Mouse (Mus musculus): ENCODE data around the gene Ecel1. TPM values are rescaled to one million over a fixed set of nuclear protein-coding genes. Genes with fewer than 3 reads are reported as not detected.

Ecel1 gene
- polyA plus RNA-seq, 1 experiment from 2014 or later, result 0.17 TPM

- ATAC-seq, result no peak
- TF ChIP-seq EP300 (IDR thresholded peaks at IDR 0.05) (no peak), CTCF (IDR thresholded peaks at IDR 0.05) (no peak)
Measured at GRCm38 (mm10) chr1:87114784-87115183, 41.5 kb downstream of the Ecel1 start.

GRCm38 (mm10) chr1:87111719-87112354 lies 44.5 kb downstream of the Ecel1 start:
- H3K9ac ChIP-seq (replicated peaks; ENCODE audit: low read depth), result no peak overlapping the region

More at GRCm38 (mm10) chr1:87114784-87115183, 41.5 kb downstream of the Ecel1 start:
- Histone ChIP-seq H3K27me3 (replicated peaks; ENCODE audit: insufficient read depth, low read length) (no peaks in the 10 kb centered on the region), H3K9me3 (ENCODE audit: low read length) (no peaks in the 10 kb centered on the region), H3K9ac (replicated peaks; ENCODE audit: low read depth) (no peak overlapping the region), H3K27ac (ENCODE audit: low read length) (no peak overlapping the region), H3K36me3 (ENCODE audit: insufficient read depth, low read length) (no peaks in the 10 kb centered on the region), H3K4me2 (replicated peaks; ENCODE audit: low read depth, low read length) (no peak overlapping the region), H3K4me3 (ENCODE audit: low read depth, low read length) (no peak overlapping the region), H3K4me1 (ENCODE audit: insufficient read depth, low read depth, low read length) (no peaks in the 10 kb centered on the region)
- no peak for DNase-seq (ENCODE audit: low spot score)
- WGBS, result 72% methylated on average over 1 of the region's 1 CpGs

GRCm38 (mm10) chr1:87108564-87108963 lies 47.8 kb downstream of the Ecel1 start:
- Histone ChIP-seq H3K9me3 (ENCODE audit: low read length) (no peaks in the 10 kb centered on the region), H3K27ac (ENCODE audit: low read length) (no peak overlapping the region), H3K27me3 (replicated peaks; ENCODE audit: insufficient read depth, low read length) (no peaks in the 10 kb centered on the region), H3K4me2 (replicated peaks; ENCODE audit: low read depth, low read length) (no peak overlapping the region), H3K36me3 (ENCODE audit: insufficient read depth, low read length) (no peaks in the 10 kb centered on the region), H3K9ac (replicated peaks; ENCODE audit: low read depth) (no peak overlapping the region), H3K4me3 (ENCODE audit: low read depth, low read length) (no peak overlapping the region), H3K4me1 (ENCODE audit: insufficient read depth, low read depth, low read length) (no peaks in the 10 kb centered on the region)
- no peak for ATAC-seq
- WGBS, result 77% methylated on average over 4 of the region's 4 CpGs
- DNase-seq (ENCODE audit: low spot score), result no peak
- TF ChIP-seq CTCF (IDR thresholded peaks at IDR 0.05) (no peak), EP300 (IDR thresholded peaks at IDR 0.05) (no peak)

More at GRCm38 (mm10) chr1:87111719-87112354, 44.5 kb downstream of the Ecel1 start:
- no peak for TF ChIP-seq EP300 (IDR thresholded peaks at IDR 0.05)
- peak; percentile 57 for TF ChIP-seq CTCF (IDR thresholded peaks at IDR 0.05)
- Histone ChIP-seq H3K9me3 (ENCODE audit: low read length) (no peaks in the 10 kb centered on the region), H3K4me1 (ENCODE audit: insufficient read depth, low read depth, low read length) (no peaks in the 10 kb centered on the region), H3K36me3 (ENCODE audit: insufficient read depth, low read length) (no peaks in the 10 kb centered on the region), H3K4me2 (replicated peaks; ENCODE audit: low read depth, low read length) (no peak overlapping the region), H3K27ac (ENCODE audit: low read length) (no peak overlapping the region), H3K27me3 (replicated peaks; ENCODE audit: insufficient read depth, low read length) (no peaks in the 10 kb centered on the region), H3K4me3 (ENCODE audit: low read depth, low read length) (no peak overlapping the region)
- DNase-seq (ENCODE audit: low spot score) (peak; percentile 7), ATAC-seq (no peak)
- 34% methylated on average over 9 of the region's 9 CpGs for WGBS

GRCm38 (mm10) chr1:87106536-87106935 lies 49.8 kb downstream of the Ecel1 start:
- no peaks in the 10 kb centered on the region for H3K4me1 ChIP-seq (ENCODE audit: insufficient read depth, low read depth, low read length)
- DNase-seq (ENCODE audit: low spot score) (peak; percentile 33), ATAC-seq (no peak)
- H3K4me3 ChIP-seq (ENCODE audit: low read depth, low read length), result no peak overlapping the region
- no peaks in the 10 kb centered on the region for H3K36me3 ChIP-seq (ENCODE audit: insufficient read depth, low read length)
- H3K9ac ChIP-seq (replicated peaks; ENCODE audit: low read depth), result no peak overlapping the region
- H3K27me3 ChIP-seq (replicated peaks; ENCODE audit: insufficient read depth, low read length), result no peaks in the 10 kb centered on the region
- no peak overlapping the region for H3K27ac ChIP-seq (ENCODE audit: low read length)
- TF ChIP-seq EP300 (IDR thresholded peaks at IDR 0.05) (no peak), CTCF (IDR thresholded peaks at IDR 0.05) (no peak)
- no peak overlapping the region for H3K4me2 ChIP-seq (replicated peaks; ENCODE audit: low read depth, low read length)
- H3K9me3 ChIP-seq (ENCODE audit: low read length), result no peaks in the 10 kb centered on the region
- WGBS, result 66% methylated on average over 8 of the region's 8 CpGs

GRCm38 (mm10) chr1:87103936-87104335 lies 52.4 kb downstream of the Ecel1 start:
- ATAC-seq, result no peak
- no peaks in the 10 kb centered on the region for H3K4me1 ChIP-seq (ENCODE audit: insufficient read depth, low read depth, low read length)
- TF ChIP-seq CTCF (IDR thresholded peaks at IDR 0.05), result no peak
- TF ChIP-seq EP300 (IDR thresholded peaks at IDR 0.05), result no peak
- DNase-seq (ENCODE audit: low spot score), result no peak
- no peak overlapping the region for H3K27ac ChIP-seq (ENCODE audit: low read length)
- H3K36me3 ChIP-seq (ENCODE audit: insufficient read depth, low read length), result no peaks in the 10 kb centered on the region
- H3K27me3 ChIP-seq (replicated peaks; ENCODE audit: insufficient read depth, low read length), result no peaks in the 10 kb centered on the region
- 85% methylated on average over 1 of the region's 1 CpGs for WGBS
- no peaks in the 10 kb centered on the region for H3K9me3 ChIP-seq (ENCODE audit: low read length)
- H3K4me3 ChIP-seq (ENCODE audit: low read depth, low read length), result no peak overlapping the region
- H3K9ac ChIP-seq (replicated peaks; ENCODE audit: low read depth), result no peak overlapping the region
- H3K4me2 ChIP-seq (replicated peaks; ENCODE audit: low read depth, low read length), result no peak overlapping the region

- Histone ChIP-seq H3K4me3 (ENCODE audit: low read depth, low read length) (no peak overlapping the region), H3K27ac (ENCODE audit: low read length) (no peak overlapping the region), H3K9ac (replicated peaks; ENCODE audit: low read depth) (no peak overlapping the region), H3K4me2 (replicated peaks; ENCODE audit: low read depth, low read length) (no peak overlapping the region), H3K27me3 (replicated peaks; ENCODE audit: insufficient read depth, low read length) (no peaks in the 10 kb centered on the region), H3K36me3 (ENCODE audit: insufficient read depth, low read length) (no peaks in the 10 kb centered on the region), H3K4me1 (ENCODE audit: insufficient read depth, low read depth, low read length) (no peaks in the 10 kb centered on the region), H3K9me3 (ENCODE audit: low read length) (no peaks in the 10 kb centered on the region)
- TF ChIP-seq CTCF (IDR thresholded peaks at IDR 0.05) (no peak), EP300 (IDR thresholded peaks at IDR 0.05) (no peak)
- no peak for DNase-seq (ENCODE audit: low spot score)
- ATAC-seq, result no peak
- 80% methylated on average over 3 of the region's 3 CpGs for WGBS
Measured at GRCm38 (mm10) chr1:87102114-87102513, 54.2 kb downstream of the Ecel1 start.
